Mouse (Mus musculus) midbrain, embryonic 10.5 days (tissue): ENCODE data around the gene Nrxn2. TPM values are rescaled to one million over a fixed set of nuclear protein-coding genes. Genes with fewer than 3 reads are reported as not detected.

Source experiments
- DNase-seq: peaks from one replicate; pipeline ENCODE4 v3.0.0-alpha.2; 2017; ENCODE audit warnings: low spot score
- H3K27ac ChIP-seq: fragments of 300-500 bp; sonication (generic); replicated peaks from 2 replicates; pipeline ENCODE4 v1.5.1; 2016; ENCODE audit warnings: mild to moderate bottlenecking
- H3K27me3 ChIP-seq: fragments of 300-500 bp; sonication (generic); 2 replicates; pipeline ENCODE4 v1.6.1; 2016; ENCODE audit warnings: low read depth, mild to moderate bottlenecking; ENCODE audit not compliant: poor library complexity, severe bottlenecking
- H3K36me3 ChIP-seq: fragments of 300-500 bp; sonication (generic); 2 replicates; pipeline ENCODE4 v1.6.1; 2016; ENCODE audit warnings: mild to moderate bottlenecking, moderate library complexity
- H3K4me1 ChIP-seq: fragments of 300-500 bp; sonication (generic); 2 replicates; pipeline ENCODE4 v1.6.1; 2016
- H3K4me3 ChIP-seq: fragments of 300-500 bp; sonication (generic); 2 replicates; pipeline ENCODE4 v1.5.1; 2016; ENCODE audit warnings: mild to moderate bottlenecking, moderate library complexity
- H3K9me3 ChIP-seq: fragments of 300-500 bp; sonication (generic); replicated peaks from 2 replicates; pipeline ENCODE4 v1.6.1; 2016; ENCODE audit warnings: mild to moderate bottlenecking
- WGBS: fragments of 180-500 bp; shearing (Covaris S2); methylation state at CpG from one replicate; pipeline ENCODE4 v1.1.7; 2016; 5-methylcytosine and 5-hydroxymethylcytosine counted together
- polyA plus RNA-seq: library from polyadenylated mRNA; unstranded; fragments of >200 nt; fragmentation: Nextera tagmentation; extraction: Ambion mirVana; gene quantifications from 2 replicates; pipeline ENCODE4 v1.2.1, GENCODE M21; 2016

Gene Nrxn2
- polyA plus RNA-seq, 1 experiment from 2014 or later: 5.1 TPM

GRCm38 (mm10) chr19:6510546-6510945, 92.0 kb downstream of the Nrxn2 start:
- no peak for DNase-seq
- Histone ChIP-seq H3K36me3 (peaks cover 42% of the 10 kb centered on the region), H3K4me1 (peaks cover 58% of the 10 kb centered on the region), H3K27ac (no peak overlapping the region), H3K4me3 (no peak overlapping the region), H3K9me3 (no peaks in the 10 kb centered on the region), H3K27me3 (peaks cover 59% of the 10 kb centered on the region)
- WGBS: 81% methylated on average over 2 of the region's 2 CpGs

GRCm38 (mm10) chr19:6513389-6514139, 95.0 kb downstream of the Nrxn2 start:
- H3K4me3 ChIP-seq: peak overlapping the region; percentile 23
- peak overlapping the region; percentile 78 for H3K27ac ChIP-seq
- peaks cover 76% of the 10 kb centered on the region for H3K4me1 ChIP-seq

DNA sequence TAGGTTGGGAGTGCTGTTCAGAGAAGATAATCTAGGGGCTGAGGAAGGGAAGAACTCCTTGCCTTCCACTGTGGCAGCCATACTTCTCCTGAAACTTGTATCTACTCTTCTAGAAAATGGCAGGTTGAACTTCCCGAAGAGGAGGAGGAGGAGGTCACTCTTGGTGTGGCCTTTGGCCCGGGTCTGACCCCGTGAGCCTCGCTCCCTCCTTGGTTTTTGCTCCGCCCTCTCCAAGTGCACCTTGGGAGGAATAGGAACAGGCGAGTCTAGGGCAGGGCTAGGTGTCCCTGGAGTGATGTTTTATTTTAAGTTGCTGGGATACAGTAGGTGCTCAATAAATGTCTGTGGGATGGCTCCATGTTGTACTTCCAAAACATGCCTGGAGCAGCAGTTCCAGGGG, 96.4 kb downstream of the Nrxn2 start:
- WGBS: 71% methylated on average over 6 of the region's 6 CpGs
- peaks cover 42% of the 10 kb centered on the region for H3K36me3 ChIP-seq
- DNase-seq: no peak
- peak overlapping the region; percentile 78 for H3K27ac ChIP-seq
- H3K27me3 ChIP-seq: peaks cover 31% of the 10 kb centered on the region
- peaks cover 90% of the 10 kb centered on the region for H3K4me1 ChIP-seq
- no peaks in the 10 kb centered on the region for H3K9me3 ChIP-seq
- no peak overlapping the region for H3K4me3 ChIP-seq

More at GRCm38 (mm10) chr19:6513389-6514139, 95.0 kb downstream of the Nrxn2 start:
- H3K27me3 ChIP-seq: peaks cover 36% of the 10 kb centered on the region
- WGBS: 3% methylated on average over 15 of the region's 15 CpGs
- no peak for DNase-seq
- peaks cover 45% of the 10 kb centered on the region for H3K36me3 ChIP-seq
- H3K9me3 ChIP-seq: no peaks in the 10 kb centered on the region

DNA sequence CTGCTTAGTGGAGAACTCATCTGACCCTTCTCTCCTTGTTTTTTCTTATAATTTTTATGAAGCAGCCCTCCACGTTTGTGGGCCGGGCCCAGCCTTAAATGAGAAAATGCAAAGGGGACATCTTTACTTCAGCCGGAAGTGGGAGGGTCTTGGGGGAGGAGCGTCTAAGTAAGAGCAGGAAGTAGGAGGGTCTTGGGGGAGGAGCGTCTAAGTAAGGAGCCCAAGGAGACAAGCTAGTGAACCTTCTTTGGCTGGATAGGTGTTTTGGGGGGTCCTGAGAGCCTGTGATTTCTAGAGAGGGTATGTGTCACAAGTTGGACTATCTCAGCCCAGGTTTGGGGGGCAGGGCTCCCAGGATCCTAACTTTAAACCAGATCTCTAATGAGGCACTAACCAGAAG, 96.9 kb downstream of the Nrxn2 start:
- Histone ChIP-seq H3K27ac (no peak overlapping the region), H3K36me3 (peaks cover 46% of the 10 kb centered on the region), H3K4me3 (no peak overlapping the region), H3K27me3 (peaks cover 27% of the 10 kb centered on the region), H3K4me1 (peaks cover 93% of the 10 kb centered on the region), H3K9me3 (no peaks in the 10 kb centered on the region)
- DNase-seq: no peak
- WGBS: 72% methylated on average over 5 of the region's 5 CpGs

GRCm38 (mm10) chr19:6516153-6516552, 97.6 kb downstream of the Nrxn2 start:
- Histone ChIP-seq H3K27me3 (peaks cover 20% of the 10 kb centered on the region), H3K36me3 (peaks cover 47% of the 10 kb centered on the region), H3K27ac (peak overlapping the region; percentile 90), H3K9me3 (no peaks in the 10 kb centered on the region), H3K4me1 (peaks cover 87% of the 10 kb centered on the region), H3K4me3 (no peak overlapping the region)
- 64% methylated on average over 8 of the region's 8 CpGs for WGBS
- DNase-seq: no peak

DNA sequence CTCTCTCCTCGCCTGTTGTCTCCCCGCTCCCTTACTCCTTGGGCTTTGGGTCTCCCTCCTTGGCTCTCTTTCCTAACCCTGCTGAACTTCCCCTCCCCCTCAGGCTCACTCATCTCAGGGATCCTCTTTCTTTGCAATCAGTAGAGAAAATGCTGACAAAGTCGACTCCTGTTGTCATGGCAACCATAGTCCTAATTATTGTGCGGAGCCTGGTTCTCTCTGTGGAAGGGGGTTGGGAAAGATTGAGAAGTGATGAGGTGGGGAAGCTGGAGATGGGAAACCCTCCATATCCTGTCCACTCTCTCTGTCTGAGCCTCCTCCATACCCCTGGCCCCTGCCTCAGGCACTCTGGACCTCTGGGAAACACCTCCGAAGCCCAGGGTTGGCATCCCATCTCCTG, 100.1 kb downstream of the Nrxn2 start:
- Histone ChIP-seq H3K36me3 (peaks cover 63% of the 10 kb centered on the region), H3K4me3 (peak overlapping the region; percentile 27), H3K27ac (peak overlapping the region; percentile 90), H3K27me3 (0 out of 2 replicates have a peak, but pooled peaks cover 6% of the 10 kb centered on the region), H3K4me1 (peaks cover 67% of the 10 kb centered on the region), H3K9me3 (no peaks in the 10 kb centered on the region)
- DNase-seq: peak; percentile 51
- WGBS: 36% methylated on average over 5 of the region's 5 CpGs

- H3K36me3 ChIP-seq: peaks cover 65% of the 10 kb centered on the region
These were observed 101.0 kb downstream of the Nrxn2 start for GRCm38 (mm10) chr19:6519483-6519882.

DNA sequence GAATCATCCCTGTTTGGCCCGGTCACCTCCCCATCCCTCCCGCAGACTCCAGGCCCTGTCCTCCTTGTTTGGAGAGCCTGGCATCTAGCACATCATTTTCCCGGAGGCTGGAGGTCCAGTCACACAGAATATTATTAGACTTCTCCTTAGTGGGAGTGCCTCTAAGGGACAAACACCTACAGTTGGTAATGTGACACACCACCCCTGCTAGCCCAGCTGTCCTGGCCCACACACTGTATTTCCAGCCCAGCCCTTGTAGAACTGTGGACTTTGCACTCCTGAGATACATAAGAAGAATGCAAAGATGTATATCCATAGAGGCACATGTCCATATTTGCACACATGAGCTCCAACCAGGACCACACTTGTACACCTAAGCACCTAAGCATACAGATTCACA, 103.1 kb downstream of the Nrxn2 start:
- no peak for DNase-seq
- H3K4me3 ChIP-seq: no peak overlapping the region
- no peaks in the 10 kb centered on the region for H3K27me3 ChIP-seq
- 91% methylated on average over 3 of the region's 3 CpGs for WGBS
- H3K4me1 ChIP-seq: peaks cover 37% of the 10 kb centered on the region
- peaks cover 63% of the 10 kb centered on the region for H3K36me3 ChIP-seq
- H3K9me3 ChIP-seq: no peaks in the 10 kb centered on the region
- no peak overlapping the region for H3K27ac ChIP-seq

More at GRCm38 (mm10) chr19:6519483-6519882, 101.0 kb downstream of the Nrxn2 start:
- DNase-seq: no peak
- Histone ChIP-seq H3K9me3 (no peaks in the 10 kb centered on the region), H3K27ac (peak overlapping the region; percentile 90), H3K4me1 (peaks cover 59% of the 10 kb centered on the region), H3K27me3 (no peaks in the 10 kb centered on the region), H3K4me3 (peak overlapping the region; percentile 26; the same call in 1 of the 2 replicates)
- WGBS: 45% methylated on average over 2 of the region's 2 CpGs

DNA sequence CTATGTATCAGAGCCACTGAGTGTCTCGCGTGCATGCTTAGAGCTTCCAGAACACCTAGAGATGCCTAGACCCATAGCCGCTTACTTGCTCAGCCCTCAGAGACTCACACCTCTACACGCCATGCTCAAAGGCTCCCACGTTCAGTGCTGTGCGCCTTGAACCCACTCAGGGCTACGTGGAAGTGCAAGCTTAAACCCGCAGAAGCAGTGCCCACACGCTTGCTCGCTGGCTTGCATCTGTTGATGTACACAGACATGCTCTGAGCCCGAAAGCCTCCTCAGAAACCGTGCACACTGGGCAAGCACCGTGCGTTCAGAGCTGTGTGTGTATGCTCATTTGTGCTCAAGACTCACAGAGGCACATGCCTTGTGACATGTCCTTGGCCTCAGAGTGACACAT, 103.8 kb downstream of the Nrxn2 start:
- H3K4me1 ChIP-seq: peaks cover 31% of the 10 kb centered on the region

GRCm38 (mm10) chr19:6525023-6525422, 106.5 kb downstream of the Nrxn2 start:
- no peak for DNase-seq
- Histone ChIP-seq H3K27ac (no peak overlapping the region), H3K4me3 (no peak overlapping the region), H3K9me3 (no peaks in the 10 kb centered on the region), H3K27me3 (0 out of 2 replicates have a peak, but pooled peaks cover under 1% of the 10 kb centered on the region), H3K4me1 (peaks cover 25% of the 10 kb centered on the region), H3K36me3 (peaks cover 49% of the 10 kb centered on the region)
- 82% methylated on average over 4 of the region's 4 CpGs for WGBS

More for the DNA sequence above, 103.8 kb downstream of the Nrxn2 start:
- no peak for DNase-seq
- no peaks in the 10 kb centered on the region for H3K9me3 ChIP-seq
- no peak overlapping the region for H3K27ac ChIP-seq
- H3K27me3 ChIP-seq: no peaks in the 10 kb centered on the region
- no peak overlapping the region for H3K4me3 ChIP-seq
- H3K36me3 ChIP-seq: peaks cover 61% of the 10 kb centered on the region
- 95% methylated on average over 14 of the region's 14 CpGs for WGBS

GRCm38 (mm10) chr19:6526010-6526409, 107.5 kb downstream of the Nrxn2 start:
- Histone ChIP-seq H3K27ac (no peak overlapping the region), H3K4me3 (no peak overlapping the region), H3K27me3 (peaks cover 7% of the 10 kb centered on the region; the same call in 1 of the 2 replicates), H3K36me3 (peaks cover 41% of the 10 kb centered on the region), H3K9me3 (no peaks in the 10 kb centered on the region), H3K4me1 (peaks cover 30% of the 10 kb centered on the region)
- 95% methylated on average over 9 of the region's 9 CpGs for WGBS
- DNase-seq: no peak

GRCm38 (mm10) chr19:6527439-6527838, 108.9 kb downstream of the Nrxn2 start:
- 93% methylated on average over 3 of the region's 3 CpGs for WGBS
- Histone ChIP-seq H3K36me3 (peaks cover 28% of the 10 kb centered on the region), H3K4me1 (peaks cover 45% of the 10 kb centered on the region), H3K9me3 (no peaks in the 10 kb centered on the region), H3K27me3 (peaks cover 20% of the 10 kb centered on the region), H3K27ac (no peak overlapping the region), H3K4me3 (no peak overlapping the region)
- DNase-seq: no peak

DNA sequence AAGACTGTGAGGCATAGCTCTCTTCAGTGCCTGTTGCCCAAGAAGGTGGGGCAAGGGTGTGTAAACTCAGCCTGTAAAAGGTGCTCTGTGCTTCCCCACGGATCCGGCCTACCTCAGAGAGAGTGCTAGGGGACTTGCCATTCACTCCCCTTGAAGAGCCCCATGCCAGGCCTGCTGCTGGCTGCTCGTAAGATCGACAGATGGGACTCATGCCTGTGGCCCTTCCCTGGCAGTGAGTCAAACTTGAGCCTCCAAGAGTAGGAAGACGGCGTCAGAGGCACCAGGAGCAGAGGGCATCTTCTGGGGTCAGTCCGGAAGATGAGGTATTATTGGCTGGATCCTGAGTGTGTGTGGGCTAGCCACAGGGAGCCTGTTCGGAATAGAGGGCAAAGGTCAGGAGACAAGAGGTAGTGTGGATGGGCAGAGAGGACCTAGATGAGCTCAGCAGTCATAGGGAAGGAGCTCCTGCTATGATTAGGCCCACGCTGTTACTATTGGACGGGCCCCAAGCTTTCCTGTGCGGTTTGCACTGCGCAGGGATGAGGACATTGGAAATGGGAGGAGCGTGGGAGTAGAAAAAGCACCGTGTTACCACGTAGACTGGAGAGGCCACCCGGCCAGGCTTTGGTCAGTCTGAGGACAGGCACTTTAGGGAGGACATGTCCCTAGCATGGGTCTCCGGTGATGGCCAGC, 109.5 kb downstream of the Nrxn2 start:
- Histone ChIP-seq H3K4me1 (peaks cover 50% of the 10 kb centered on the region), H3K27ac (peak overlapping the region; percentile 42; the same call in 1 of the 2 replicates)

More for the DNA sequence above, 109.5 kb downstream of the Nrxn2 start:
- no peak for DNase-seq
- H3K4me3 ChIP-seq: no peak overlapping the region
- H3K36me3 ChIP-seq: peaks cover 23% of the 10 kb centered on the region
- peaks cover 25% of the 10 kb centered on the region for H3K27me3 ChIP-seq
- no peaks in the 10 kb centered on the region for H3K9me3 ChIP-seq
- 79% methylated on average over 17 of the region's 17 CpGs for WGBS
